Mouse (Mus musculus): ENCODE results near the gene Mical2.

The Mical2 gene

DNA sequence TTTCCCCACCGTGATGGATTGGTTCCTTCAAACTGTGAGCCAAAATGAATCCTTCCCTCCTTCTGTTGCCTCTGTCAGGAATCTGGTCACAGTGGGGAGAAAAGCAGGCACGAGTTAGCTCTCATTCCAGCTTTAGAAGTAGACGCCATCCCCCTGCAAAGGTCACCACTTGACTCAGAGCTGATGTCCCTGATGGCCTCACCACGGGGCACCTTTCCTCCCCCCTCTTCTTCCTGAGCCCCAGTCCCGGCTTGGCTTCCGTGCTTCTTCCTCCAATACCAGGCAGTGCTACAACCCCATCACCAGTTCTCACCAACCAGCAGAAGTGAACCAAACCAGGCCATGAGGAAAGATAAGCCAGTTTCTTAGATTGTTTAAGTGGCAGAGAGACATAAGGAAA, 16.9 kb downstream of the Mical2 start:
- no peak for ATAC-seq (ENCODE audit: low TSS enrichment)

- ATAC-seq (ENCODE audit: low TSS enrichment) = no peak
Observed at GRCm38 (mm10) chr7:112244071-112244470, 18.4 kb downstream of the Mical2 start.

GRCm38 (mm10) chr7:112244683-112245082, 19.0 kb downstream of the Mical2 start:
- ATAC-seq (ENCODE audit: low TSS enrichment) = no peak

- ATAC-seq (ENCODE audit: low TSS enrichment) = no peak
Observed at GRCm38 (mm10) chr7:112245839-112246438, 20.3 kb downstream of the Mical2 start.

DNA sequence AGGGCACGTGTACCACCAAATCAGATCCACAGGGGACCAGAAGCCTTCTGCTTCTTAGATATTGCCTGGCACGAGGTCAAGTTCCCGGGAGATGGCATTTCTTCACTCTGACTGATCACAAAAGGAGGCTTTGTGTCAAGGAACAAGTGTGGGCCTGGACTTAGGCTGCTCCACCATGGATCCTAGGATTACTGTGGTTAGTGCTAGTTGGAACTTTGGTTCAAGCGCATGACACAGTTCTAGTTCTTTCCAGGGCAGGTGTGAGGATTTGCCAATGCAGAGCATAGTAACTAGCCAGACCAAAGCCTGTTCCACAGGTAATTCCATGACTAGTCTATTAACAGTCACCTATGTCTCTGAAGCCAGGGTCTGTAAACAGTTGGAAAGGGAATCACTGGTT, 20.8 kb downstream of the Mical2 start:
- no peak for ATAC-seq (ENCODE audit: low TSS enrichment)

DNA sequence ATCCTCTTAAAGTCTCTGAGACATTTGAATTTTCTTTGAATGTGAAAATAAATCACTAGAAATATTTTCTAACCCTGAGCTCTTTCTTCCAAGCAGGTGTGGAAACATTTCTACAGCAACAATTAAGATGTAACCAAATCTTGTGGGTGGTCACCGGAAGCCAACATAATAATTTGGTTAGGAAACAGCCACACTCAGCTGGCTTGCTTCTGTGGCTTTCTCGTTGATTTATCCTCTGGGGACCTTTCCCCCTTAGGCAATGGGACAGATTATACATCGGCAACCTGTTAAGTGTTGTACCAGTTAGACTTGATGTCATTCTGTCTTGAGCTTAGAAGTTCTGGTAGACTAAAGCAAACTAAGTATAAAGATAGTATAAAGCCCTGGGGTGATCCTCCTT, 22.2 kb downstream of the Mical2 start:
- no peak for ATAC-seq (ENCODE audit: low TSS enrichment)

GRCm38 (mm10) chr7:112249476-112249875, 23.8 kb downstream of the Mical2 start:
- ATAC-seq (ENCODE audit: low TSS enrichment) = no peak

- ATAC-seq (ENCODE audit: low TSS enrichment) = no peak
Observed at GRCm38 (mm10) chr7:112252065-112252464, 26.4 kb downstream of the Mical2 start.

GRCm38 (mm10) chr7:112254233-112254632, 28.6 kb downstream of the Mical2 start:
- ATAC-seq (ENCODE audit: low TSS enrichment) = no peak

- no peak for ATAC-seq (ENCODE audit: low TSS enrichment)
Observed at GRCm38 (mm10) chr7:112255248-112255866, 29.7 kb downstream of the Mical2 start.

GRCm38 (mm10) chr7:112258338-112258903, 32.8 kb downstream of the Mical2 start:
- no peak for ATAC-seq (ENCODE audit: low TSS enrichment)

DNA sequence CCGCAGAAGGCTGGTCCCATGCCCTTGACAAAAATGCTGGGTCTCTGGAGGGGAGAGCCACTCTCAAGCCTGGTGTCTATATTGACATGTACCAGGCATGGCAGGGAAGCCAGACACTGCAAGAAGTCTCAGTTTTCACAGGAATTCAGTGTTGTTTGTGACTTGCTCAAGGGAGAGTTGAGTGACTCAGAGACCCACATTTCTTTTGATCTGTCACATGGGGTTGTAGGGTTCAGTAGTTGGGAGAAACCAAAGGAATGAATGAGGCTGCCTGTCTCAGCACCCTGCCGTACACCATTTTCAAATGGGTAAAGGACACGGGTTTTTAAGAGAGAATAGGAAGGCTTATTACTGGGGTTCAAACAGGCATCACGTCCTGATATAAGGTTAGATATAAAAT, 33.6 kb downstream of the Mical2 start:
- no peak for ATAC-seq (ENCODE audit: low TSS enrichment)

DNA sequence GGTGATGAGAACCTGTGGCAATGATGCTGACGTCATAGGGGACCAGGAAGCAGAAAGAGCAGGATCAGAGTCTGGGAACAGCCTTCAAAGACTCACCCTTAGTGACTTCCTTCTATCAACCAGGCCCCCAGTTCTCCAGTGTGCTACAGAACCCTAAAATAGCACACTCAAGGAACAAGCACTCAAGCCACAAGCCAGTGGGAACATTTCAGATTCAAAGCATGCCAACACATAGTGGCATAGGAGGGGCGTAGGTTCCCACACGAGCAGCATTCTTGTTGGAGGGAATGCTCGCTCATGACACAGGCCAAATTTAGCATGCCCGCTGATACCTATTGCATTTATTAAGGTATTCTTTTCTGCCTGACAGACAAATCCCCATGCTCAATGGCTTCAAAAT, 35.5 kb downstream of the Mical2 start:
- no peak for ATAC-seq (ENCODE audit: low TSS enrichment)

- no peak for ATAC-seq (ENCODE audit: low TSS enrichment)
Observed at GRCm38 (mm10) chr7:112267266-112267665, 41.6 kb downstream of the Mical2 start.

DNA sequence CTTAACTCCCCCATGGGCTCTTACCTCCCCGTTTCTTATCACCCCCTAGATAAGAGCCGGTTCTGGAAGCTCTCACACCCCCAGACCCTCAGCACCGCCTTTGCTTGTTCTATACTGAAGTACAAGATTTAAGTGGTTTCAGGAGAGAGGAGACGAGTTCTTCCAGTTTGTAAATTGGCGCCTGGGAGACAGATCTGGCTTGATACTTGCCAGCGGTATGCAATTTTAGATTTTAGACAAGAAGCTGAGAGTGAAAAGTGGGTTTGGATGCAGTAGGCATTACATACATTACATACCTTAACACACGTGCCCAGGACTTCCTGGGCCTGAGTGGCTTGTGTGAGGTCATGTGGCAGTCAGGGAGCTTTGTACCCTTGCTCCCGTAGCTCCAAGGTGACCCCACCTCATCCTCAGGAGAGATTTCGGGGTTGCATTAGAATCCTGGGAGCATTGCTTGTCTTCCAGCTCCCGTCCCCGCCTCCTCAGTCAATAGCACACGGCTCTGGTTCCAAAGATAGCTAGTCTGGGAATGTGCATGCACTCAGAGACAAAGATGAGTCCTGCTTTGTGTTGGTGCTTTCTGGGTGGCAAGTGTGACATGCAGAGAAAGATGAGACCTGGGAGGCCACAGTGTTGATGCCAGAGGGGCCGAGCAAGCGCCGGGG, 43.2 kb downstream of the Mical2 start:
- ATAC-seq (ENCODE audit: low TSS enrichment) = peak; percentile 44

DNA sequence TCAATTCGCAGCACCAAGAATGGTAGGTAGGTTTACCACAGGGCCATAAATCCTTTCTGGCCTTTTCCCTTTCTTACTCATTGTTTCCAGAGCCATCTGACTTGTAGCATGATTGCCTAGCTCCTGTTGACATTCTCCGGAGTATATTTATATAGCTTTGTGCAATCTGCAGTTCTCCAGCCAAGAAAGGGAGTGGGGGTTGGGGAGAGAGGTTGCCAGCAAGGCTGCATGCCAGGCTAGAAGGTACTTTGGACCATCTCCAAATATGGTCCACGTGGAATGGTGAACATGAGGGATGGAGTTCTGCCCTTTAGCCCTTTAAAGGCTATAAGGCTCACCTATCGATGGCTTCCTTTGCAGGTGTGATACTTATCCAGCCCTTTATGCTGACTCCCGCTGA, 45.2 kb downstream of the Mical2 start:
- ATAC-seq (ENCODE audit: low TSS enrichment) = no peak

GRCm38 (mm10) chr7:112271627-112272026, 46.0 kb downstream of the Mical2 start:
- no peak for ATAC-seq (ENCODE audit: low TSS enrichment)

GRCm38 (mm10) chr7:112272692-112273091, 47.0 kb downstream of the Mical2 start:
- ATAC-seq (ENCODE audit: low TSS enrichment) = no peak

DNA sequence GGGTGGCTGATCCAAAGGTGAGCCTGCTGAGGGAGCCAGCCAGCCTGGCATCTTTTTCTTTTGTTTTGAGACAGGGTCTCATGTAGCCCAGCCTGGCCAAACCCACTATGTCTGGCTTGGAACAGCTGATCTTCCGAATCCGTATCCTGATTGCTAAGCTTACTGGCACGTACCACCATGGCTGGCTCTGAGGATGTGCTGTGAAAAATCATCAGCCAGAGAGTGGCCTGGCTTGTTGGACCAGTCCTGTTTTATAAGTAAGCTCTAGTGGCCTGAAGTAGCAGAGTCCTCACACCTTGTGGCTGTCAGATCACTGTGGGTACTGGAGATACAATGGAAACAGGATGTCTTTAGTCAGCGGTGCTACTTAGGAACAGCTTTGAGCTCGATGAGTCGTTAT, 47.8 kb downstream of the Mical2 start:
- ATAC-seq (ENCODE audit: low TSS enrichment) = no peak

- no peak for ATAC-seq (ENCODE audit: low TSS enrichment)
Observed at GRCm38 (mm10) chr7:112274611-112275010, 49.0 kb downstream of the Mical2 start.

DNA sequence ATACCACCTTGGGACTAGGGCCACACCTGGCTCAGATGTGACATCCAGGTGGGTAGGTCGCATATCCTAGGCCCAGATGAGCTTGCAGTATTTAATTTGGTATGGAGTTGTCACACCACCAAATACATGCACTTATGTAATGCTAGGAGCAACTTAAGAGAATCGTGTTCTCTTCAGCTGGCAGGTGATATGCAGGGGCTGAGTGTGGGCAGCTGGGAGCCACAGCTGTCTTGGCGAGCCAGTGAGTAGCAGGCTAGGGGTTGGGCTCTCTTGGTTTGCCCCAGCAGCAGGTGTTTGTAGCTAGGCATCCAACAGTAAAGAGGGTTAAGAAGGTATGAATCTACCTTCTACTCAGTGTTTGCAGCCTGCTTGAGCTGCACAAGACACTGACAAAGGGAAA, 49.4 kb downstream of the Mical2 start:
- no peak for ATAC-seq (ENCODE audit: low TSS enrichment)

DNA sequence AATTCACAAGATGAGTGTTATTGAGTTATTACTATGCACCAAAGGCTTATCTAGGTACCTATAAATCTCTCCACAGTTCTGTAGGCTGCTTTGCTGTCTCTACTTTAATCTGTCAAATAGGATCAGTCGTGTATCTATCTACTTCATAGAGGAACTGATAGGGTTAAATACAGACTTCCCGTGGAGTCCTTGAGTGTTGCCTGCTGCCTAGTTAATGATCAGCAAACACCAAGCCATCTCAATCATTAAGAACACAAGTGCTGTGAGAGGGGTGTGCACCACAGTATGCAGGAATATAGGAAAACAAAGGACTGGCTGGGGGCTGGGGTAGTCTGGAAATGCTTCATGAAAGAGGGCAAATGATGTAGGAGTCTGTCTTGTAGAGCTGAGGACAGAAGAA, 50.2 kb downstream of the Mical2 start:
- ATAC-seq (ENCODE audit: low TSS enrichment) = no peak

GRCm38 (mm10) chr7:112276823-112277222, 51.2 kb downstream of the Mical2 start:
- no peak for ATAC-seq (ENCODE audit: low TSS enrichment)
